Mouse (Mus musculus): ENCODE measurements around the gene Kcnj15. TPM values are rescaled to one million over a fixed set of nuclear protein-coding genes. Genes with fewer than 3 reads are reported as not detected.

Gene Kcnj15
- polyA plus RNA-seq, 1 experiment: 36.3 TPM

- no peak overlapping the region for H3K27ac ChIP-seq (ENCODE audit: insufficient read depth, low read length)
- H3K4me1 ChIP-seq (ENCODE audit: control insufficient read depth, insufficient read depth, low read length): peaks cover 4% of the 10 kb centered on the region
- no peak overlapping the region for H3K4me3 ChIP-seq (ENCODE audit: insufficient read depth, low read length)
- TF ChIP-seq CTCF (IDR thresholded peaks at IDR 0.05; ENCODE audit: borderline replicate concordance, insufficient read depth, low read length): no peak
These were observed 10.3 kb downstream of the Kcnj15 start for GRCm38 (mm10) chr16:95267481-95268183.

- Histone ChIP-seq H3K4me3 (ENCODE audit: insufficient read depth, low read length) (no peak overlapping the region), H3K4me1 (ENCODE audit: control insufficient read depth, insufficient read depth, low read length) (peaks cover 7% of the 10 kb centered on the region), H3K27ac (ENCODE audit: insufficient read depth, low read length) (no peak overlapping the region)
- TF ChIP-seq CTCF (IDR thresholded peaks at IDR 0.05; ENCODE audit: borderline replicate concordance, insufficient read depth, low read length): no peak
- no peak for TF ChIP-seq POLR2A (IDR thresholded peaks at IDR 0.05; ENCODE audit: low read depth, low read length)
These were observed 12.3 kb downstream of the Kcnj15 start for GRCm38 (mm10) chr16:95269610-95270009.

- TF ChIP-seq POLR2A (IDR thresholded peaks at IDR 0.05; ENCODE audit: low read depth, low read length): no peak
- TF ChIP-seq CTCF (IDR thresholded peaks at IDR 0.05; ENCODE audit: borderline replicate concordance, insufficient read depth, low read length): no peak
- Histone ChIP-seq H3K4me3 (ENCODE audit: insufficient read depth, low read length) (no peak overlapping the region), H3K27ac (ENCODE audit: insufficient read depth, low read length) (no peak overlapping the region), H3K4me1 (ENCODE audit: control insufficient read depth, insufficient read depth, low read length) (peaks cover 7% of the 10 kb centered on the region)
These were observed 15.7 kb downstream of the Kcnj15 start for GRCm38 (mm10) chr16:95273101-95273500.

- peaks cover 3% of the 10 kb centered on the region for H3K4me1 ChIP-seq (ENCODE audit: control insufficient read depth, insufficient read depth, low read length)
- TF ChIP-seq POLR2A (IDR thresholded peaks at IDR 0.05; ENCODE audit: low read depth, low read length) (no peak), CTCF (IDR thresholded peaks at IDR 0.05; ENCODE audit: borderline replicate concordance, insufficient read depth, low read length) (no peak)
- no peak overlapping the region for H3K4me3 ChIP-seq (ENCODE audit: insufficient read depth, low read length)
- no peak overlapping the region for H3K27ac ChIP-seq (ENCODE audit: insufficient read depth, low read length)
These were observed 18.6 kb downstream of the Kcnj15 start for GRCm38 (mm10) chr16:95275713-95276502.

GRCm38 (mm10) chr16:95279015-95279414 is 21.7 kb downstream of the Kcnj15 start:
- Histone ChIP-seq H3K4me1 (ENCODE audit: control insufficient read depth, insufficient read depth, low read length) (no peaks in the 10 kb centered on the region; the same call in 1 of the 2 replicates), H3K4me3 (ENCODE audit: insufficient read depth, low read length) (no peak overlapping the region), H3K27ac (ENCODE audit: insufficient read depth, low read length) (peak overlapping the region; percentile 92)
- TF ChIP-seq CTCF (IDR thresholded peaks at IDR 0.05; ENCODE audit: borderline replicate concordance, insufficient read depth, low read length) (no peak), POLR2A (IDR thresholded peaks at IDR 0.05; ENCODE audit: low read depth, low read length) (no peak)

- H3K4me3 ChIP-seq (ENCODE audit: insufficient read depth, low read length): no peak overlapping the region
- TF ChIP-seq CTCF (IDR thresholded peaks at IDR 0.05; ENCODE audit: borderline replicate concordance, insufficient read depth, low read length) (no peak), POLR2A (IDR thresholded peaks at IDR 0.05; ENCODE audit: low read depth, low read length) (no peak)
- H3K27ac ChIP-seq (ENCODE audit: insufficient read depth, low read length): no peak overlapping the region
- H3K4me1 ChIP-seq (ENCODE audit: control insufficient read depth, insufficient read depth, low read length): peaks cover 9% of the 10 kb centered on the region
These were observed 23.0 kb downstream of the Kcnj15 start for GRCm38 (mm10) chr16:95280338-95280737.

GRCm38 (mm10) chr16:95283369-95283768 is 26.0 kb downstream of the Kcnj15 start:
- H3K4me3 ChIP-seq (ENCODE audit: insufficient read depth, low read length): no peak overlapping the region
- H3K4me1 ChIP-seq (ENCODE audit: control insufficient read depth, insufficient read depth, low read length): peaks cover 17% of the 10 kb centered on the region
- no peak for TF ChIP-seq CTCF (IDR thresholded peaks at IDR 0.05; ENCODE audit: borderline replicate concordance, insufficient read depth, low read length)
- no peak for TF ChIP-seq POLR2A (IDR thresholded peaks at IDR 0.05; ENCODE audit: low read depth, low read length)
- H3K27ac ChIP-seq (ENCODE audit: insufficient read depth, low read length): peak overlapping the region; percentile 100

GRCm38 (mm10) chr16:95284085-95284727 is 26.8 kb downstream of the Kcnj15 start:
- Histone ChIP-seq H3K4me3 (ENCODE audit: insufficient read depth, low read length) (no peak overlapping the region), H3K4me1 (ENCODE audit: control insufficient read depth, insufficient read depth, low read length) (peaks cover 17% of the 10 kb centered on the region), H3K27ac (ENCODE audit: insufficient read depth, low read length) (peak overlapping the region; percentile 100)
- no peak for TF ChIP-seq CTCF (IDR thresholded peaks at IDR 0.05; ENCODE audit: borderline replicate concordance, insufficient read depth, low read length)
- TF ChIP-seq POLR2A (IDR thresholded peaks at IDR 0.05; ENCODE audit: low read depth, low read length): 0 out of 2 replicates have a peak, but pooled peaks have one; percentile 29

GRCm38 (mm10) chr16:95285043-95285442 is 27.7 kb downstream of the Kcnj15 start:
- peaks cover 17% of the 10 kb centered on the region for H3K4me1 ChIP-seq (ENCODE audit: control insufficient read depth, insufficient read depth, low read length)
- no peak overlapping the region for H3K4me3 ChIP-seq (ENCODE audit: insufficient read depth, low read length)
- peak overlapping the region; percentile 100 for H3K27ac ChIP-seq (ENCODE audit: insufficient read depth, low read length)
- TF ChIP-seq POLR2A (IDR thresholded peaks at IDR 0.05; ENCODE audit: low read depth, low read length): no peak
- TF ChIP-seq CTCF (IDR thresholded peaks at IDR 0.05; ENCODE audit: borderline replicate concordance, insufficient read depth, low read length): no peak
